Mouse (Mus musculus): ENCODE measurements around the gene Clta. TPM values are rescaled to one million over a fixed set of nuclear protein-coding genes. Genes with fewer than 3 reads are reported as not detected.
A peak's percentile ranks its signal among the peaks of the same experiment; 100 is the strongest.

Clta gene
- polyA plus RNA-seq, 1 experiment from 2014 or later, result 215 TPM

GRCm38 (mm10) chr4:44068736-44069135 lies 64.5 kb downstream of the Clta start:
- DNase-seq (ENCODE audit: low spot score), result peak; percentile 31
- Histone ChIP-seq H3K4me1 (replicated peaks; ENCODE audit: control insufficient read depth, insufficient read depth, low read length) (peaks cover 35% of the 10 kb centered on the region), H3K4me2 (peak overlapping the region; percentile 35), H3K36me3 (ENCODE audit: control insufficient read depth, insufficient read depth, low read length) (no peaks in the 10 kb centered on the region), H3K27ac (ENCODE audit: low read depth, low read length) (no peak overlapping the region; the same call in 1 of the 2 replicates), H3K4me3 (ENCODE audit: low read depth, low read length) (no peak overlapping the region), H3K9ac (ENCODE audit: low read depth, low read length) (0 out of 2 replicates have a peak overlapping the region, but pooled peaks have one; percentile 16), H3K27me3 (replicated peaks; ENCODE audit: control insufficient read depth, insufficient read depth, low read length) (no peaks in the 10 kb centered on the region), H3K9me3 (ENCODE audit: control insufficient read depth, low read length) (no peaks in the 10 kb centered on the region)
- WGBS, result 55% methylated on average over 9 of the region's 9 CpGs
- no peak for ATAC-seq (replicated peaks; ENCODE audit: low FRiP score)

- Histone ChIP-seq H3K4me1 (replicated peaks; ENCODE audit: control insufficient read depth, insufficient read depth, low read length) (peaks cover 37% of the 10 kb centered on the region), H3K4me2 (no peak overlapping the region)
- 93% methylated on average over 4 of the region's 4 CpGs for WGBS
Measured at GRCm38 (mm10) chr4:44069411-44069810, 65.2 kb downstream of the Clta start.

GRCm38 (mm10) chr4:44070641-44071040 lies 66.4 kb downstream of the Clta start:
- 63% methylated on average over 4 of the region's 4 CpGs for WGBS
- no peaks in the 10 kb centered on the region for H3K27me3 ChIP-seq (replicated peaks; ENCODE audit: control insufficient read depth, insufficient read depth, low read length)
- H3K27ac ChIP-seq (ENCODE audit: low read depth, low read length), result peak overlapping the region; percentile 89; the same call in 1 of the 2 replicates
- H3K4me3 ChIP-seq (ENCODE audit: low read depth, low read length), result peak overlapping the region; percentile 94
- DNase-seq (ENCODE audit: low spot score), result no peak
- no peak for ATAC-seq (replicated peaks; ENCODE audit: low FRiP score)
- no peaks in the 10 kb centered on the region for H3K9me3 ChIP-seq (ENCODE audit: control insufficient read depth, low read length)
- peak overlapping the region; percentile 87 for H3K4me2 ChIP-seq
- H3K9ac ChIP-seq (ENCODE audit: low read depth, low read length), result peak overlapping the region; percentile 92
- H3K4me1 ChIP-seq (replicated peaks; ENCODE audit: control insufficient read depth, insufficient read depth, low read length), result peaks cover 38% of the 10 kb centered on the region
- no peaks in the 10 kb centered on the region for H3K36me3 ChIP-seq (ENCODE audit: control insufficient read depth, insufficient read depth, low read length)

More at GRCm38 (mm10) chr4:44069411-44069810, 65.2 kb downstream of the Clta start:
- DNase-seq (ENCODE audit: low spot score) (no peak), ATAC-seq (replicated peaks; ENCODE audit: low FRiP score) (no peak)
- Histone ChIP-seq H3K4me3 (ENCODE audit: low read depth, low read length) (no peak overlapping the region), H3K27ac (ENCODE audit: low read depth, low read length) (no peak overlapping the region), H3K27me3 (replicated peaks; ENCODE audit: control insufficient read depth, insufficient read depth, low read length) (no peaks in the 10 kb centered on the region), H3K9ac (ENCODE audit: low read depth, low read length) (no peak overlapping the region), H3K9me3 (ENCODE audit: control insufficient read depth, low read length) (no peaks in the 10 kb centered on the region), H3K36me3 (ENCODE audit: control insufficient read depth, insufficient read depth, low read length) (no peaks in the 10 kb centered on the region)

GRCm38 (mm10) chr4:44071741-44072145 lies 67.5 kb downstream of the Clta start:
- Histone ChIP-seq H3K27ac (ENCODE audit: low read depth, low read length) (peak overlapping the region; percentile 89), H3K4me1 (replicated peaks; ENCODE audit: control insufficient read depth, insufficient read depth, low read length) (peaks cover 38% of the 10 kb centered on the region), H3K4me2 (peak overlapping the region; percentile 87), H3K4me3 (ENCODE audit: low read depth, low read length) (peak overlapping the region; percentile 94), H3K9ac (ENCODE audit: low read depth, low read length) (peak overlapping the region; percentile 92), H3K36me3 (ENCODE audit: control insufficient read depth, insufficient read depth, low read length) (no peaks in the 10 kb centered on the region), H3K9me3 (ENCODE audit: control insufficient read depth, low read length) (no peaks in the 10 kb centered on the region), H3K27me3 (replicated peaks; ENCODE audit: control insufficient read depth, insufficient read depth, low read length) (no peaks in the 10 kb centered on the region)
- whole genome bisulfite sequencing, result 7% methylated on average over 11 of the region's 11 CpGs
- DNase-seq (ENCODE audit: low spot score) (no peak), ATAC-seq (replicated peaks; ENCODE audit: low FRiP score) (peak; percentile 54)

DNA sequence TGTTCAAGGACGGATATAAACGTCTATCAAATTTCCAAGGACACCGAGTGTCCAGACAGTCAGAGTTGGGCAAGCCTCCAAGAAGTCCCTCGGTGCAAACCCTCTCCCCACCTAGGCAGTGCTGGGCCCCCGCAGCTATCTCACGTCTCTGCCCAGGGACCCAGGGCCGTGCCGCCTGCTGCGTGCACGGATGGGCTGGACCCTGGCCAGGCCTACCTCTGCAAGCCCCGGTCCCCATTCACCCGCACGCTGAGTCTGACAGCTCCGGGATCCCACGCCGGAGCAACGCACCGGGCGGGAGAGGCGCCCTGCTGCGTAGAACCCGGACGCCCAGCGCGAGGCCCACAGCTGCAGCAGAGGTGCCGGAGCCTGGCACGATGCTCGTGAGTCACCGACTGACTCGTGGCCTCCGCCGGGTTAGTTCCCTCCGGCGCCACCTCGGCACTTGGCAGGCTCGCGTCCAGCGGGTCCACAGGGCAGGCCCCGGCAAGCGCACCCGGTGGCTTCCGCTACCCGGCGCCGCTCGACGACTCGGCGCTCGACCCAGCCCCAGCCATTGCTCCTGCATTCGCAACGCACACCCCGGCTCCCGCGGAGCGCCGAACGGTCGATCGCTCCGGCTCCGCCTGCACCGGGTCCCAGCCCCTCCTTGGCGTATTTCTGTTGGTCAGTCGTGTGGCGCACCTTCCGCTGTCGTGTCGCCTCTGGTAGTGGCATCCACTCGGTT lies 68.1 kb downstream of the Clta start:
- peak overlapping the region; percentile 92 for H3K9ac ChIP-seq (ENCODE audit: low read depth, low read length)
- H3K4me2 ChIP-seq, result peak overlapping the region; percentile 87
- peak overlapping the region; percentile 89 for H3K27ac ChIP-seq (ENCODE audit: low read depth, low read length)
- H3K36me3 ChIP-seq (ENCODE audit: control insufficient read depth, insufficient read depth, low read length), result no peaks in the 10 kb centered on the region
- under 1% methylated on average over 70 of the region's 70 CpGs for WGBS
- DNase-seq (ENCODE audit: low spot score), result peak; percentile 94
- peak; percentile 94 for ATAC-seq (replicated peaks; ENCODE audit: low FRiP score)
- no peaks in the 10 kb centered on the region for H3K27me3 ChIP-seq (replicated peaks; ENCODE audit: control insufficient read depth, insufficient read depth, low read length)
- no peaks in the 10 kb centered on the region for H3K9me3 ChIP-seq (ENCODE audit: control insufficient read depth, low read length)
- H3K4me1 ChIP-seq (replicated peaks; ENCODE audit: control insufficient read depth, insufficient read depth, low read length), result peaks cover 34% of the 10 kb centered on the region
- H3K4me3 ChIP-seq (ENCODE audit: low read depth, low read length), result peak overlapping the region; percentile 94

GRCm38 (mm10) chr4:44072873-44073441 lies 68.7 kb downstream of the Clta start:
- peak; percentile 57 for ATAC-seq (replicated peaks; ENCODE audit: low FRiP score)

DNA sequence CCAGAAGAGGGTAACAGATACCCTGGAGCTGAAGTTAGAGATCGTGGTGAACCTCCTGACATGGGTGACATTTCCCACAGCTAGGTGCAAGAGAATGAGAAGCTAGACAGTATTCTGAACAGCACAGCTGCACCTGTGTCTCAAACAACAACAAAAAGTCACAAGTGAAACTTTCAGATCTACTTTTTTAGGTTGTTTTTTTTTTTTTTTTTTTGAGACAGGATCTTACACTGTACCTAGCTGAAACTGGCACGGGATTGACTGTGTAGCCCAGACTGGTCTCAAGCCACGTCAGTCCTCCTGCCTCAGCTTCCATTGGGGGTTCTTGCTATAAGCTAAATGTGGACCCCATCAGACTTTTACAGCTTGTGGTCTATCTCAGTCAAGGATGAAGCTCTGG lies 69.5 kb downstream of the Clta start:
- peak overlapping the region; percentile 87; the same call in 1 of the 2 replicates for H3K4me2 ChIP-seq
- no peaks in the 10 kb centered on the region for H3K27me3 ChIP-seq (replicated peaks; ENCODE audit: control insufficient read depth, insufficient read depth, low read length)
- DNase-seq (ENCODE audit: low spot score) (no peak), ATAC-seq (replicated peaks; ENCODE audit: low FRiP score) (no peak)
- 79% methylated on average over 3 of the region's 3 CpGs for WGBS
- H3K36me3 ChIP-seq (ENCODE audit: control insufficient read depth, insufficient read depth, low read length), result no peaks in the 10 kb centered on the region
- no peak overlapping the region for H3K9ac ChIP-seq (ENCODE audit: low read depth, low read length)
- no peaks in the 10 kb centered on the region for H3K9me3 ChIP-seq (ENCODE audit: control insufficient read depth, low read length)
- no peak overlapping the region for H3K27ac ChIP-seq (ENCODE audit: low read depth, low read length)
- H3K4me3 ChIP-seq (ENCODE audit: low read depth, low read length), result no peak overlapping the region
- peaks cover 22% of the 10 kb centered on the region for H3K4me1 ChIP-seq (replicated peaks; ENCODE audit: control insufficient read depth, insufficient read depth, low read length)

More at GRCm38 (mm10) chr4:44072873-44073441, 68.7 kb downstream of the Clta start:
- H3K27me3 ChIP-seq (replicated peaks; ENCODE audit: control insufficient read depth, insufficient read depth, low read length), result no peaks in the 10 kb centered on the region
- no peaks in the 10 kb centered on the region for H3K9me3 ChIP-seq (ENCODE audit: control insufficient read depth, low read length)
- no peaks in the 10 kb centered on the region for H3K36me3 ChIP-seq (ENCODE audit: control insufficient read depth, insufficient read depth, low read length)
- 8% methylated on average over 9 of the region's 9 CpGs for WGBS
- H3K27ac ChIP-seq (ENCODE audit: low read depth, low read length), result peak overlapping the region; percentile 89
- peak overlapping the region; percentile 92 for H3K9ac ChIP-seq (ENCODE audit: low read depth, low read length)
- H3K4me2 ChIP-seq, result peak overlapping the region; percentile 87
- peaks cover 28% of the 10 kb centered on the region for H3K4me1 ChIP-seq (replicated peaks; ENCODE audit: control insufficient read depth, insufficient read depth, low read length)
- peak overlapping the region; percentile 94 for H3K4me3 ChIP-seq (ENCODE audit: low read depth, low read length)
- no peak for DNase-seq (ENCODE audit: low spot score)

- Histone ChIP-seq H3K9ac (ENCODE audit: low read depth, low read length) (no peak overlapping the region), H3K4me3 (ENCODE audit: low read depth, low read length) (no peak overlapping the region), H3K4me2 (no peak overlapping the region), H3K27me3 (replicated peaks; ENCODE audit: control insufficient read depth, insufficient read depth, low read length) (no peaks in the 10 kb centered on the region), H3K4me1 (replicated peaks; ENCODE audit: control insufficient read depth, insufficient read depth, low read length) (peaks cover 22% of the 10 kb centered on the region), H3K9me3 (ENCODE audit: control insufficient read depth, low read length) (no peaks in the 10 kb centered on the region), H3K27ac (ENCODE audit: low read depth, low read length) (no peak overlapping the region; the same call in 1 of the 2 replicates), H3K36me3 (ENCODE audit: control insufficient read depth, insufficient read depth, low read length) (no peaks in the 10 kb centered on the region)
- ATAC-seq (replicated peaks; ENCODE audit: low FRiP score) (no peak), DNase-seq (ENCODE audit: low spot score) (no peak)
- WGBS, result 61% methylated on average over 4 of the region's 4 CpGs
Measured at GRCm38 (mm10) chr4:44074422-44074821, 70.2 kb downstream of the Clta start.

Measured in liver, embryonic 11.5 days (tissue).